Mouse (Mus musculus): ENCODE measurements at regions not wholly inside any gene's neighbourhood (a gene's known extent, or its start where the extent isn't known, plus 50 kb on each side); places are given as distances from the start of the nearest gene placed in this dataset.

DNA sequence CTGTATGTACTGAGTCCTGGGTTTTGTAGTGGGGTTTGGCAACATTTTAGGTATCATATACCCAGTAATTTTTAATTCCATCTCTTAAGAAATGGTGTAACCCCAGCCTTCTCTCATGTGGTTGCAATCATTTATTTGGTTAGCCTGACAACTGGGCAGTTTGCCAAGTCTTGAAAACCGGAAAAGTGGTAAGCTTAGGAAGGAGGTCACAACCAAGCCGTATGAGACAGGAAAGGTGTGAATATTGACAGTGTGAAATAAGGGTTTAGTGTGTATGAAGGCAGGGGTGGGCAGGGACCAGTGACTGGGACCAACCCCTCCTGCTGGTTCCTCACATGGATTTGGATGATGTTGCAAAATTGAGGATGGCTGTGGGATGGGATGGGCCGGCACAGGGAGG is 221.5 kb upstream of the Pkn2 start:
- 14% methylated on average over 3 of the region's 3 CpGs for WGBS
- no peak overlapping the region for H3K4me3 ChIP-seq (replicated peaks; ENCODE audit: extremely low read depth, low read depth, low read length)
- DNase-seq, result peak; percentile 23
- no peak for TF ChIP-seq CTCF (IDR thresholded peaks at IDR 0.05; ENCODE audit: insufficient read depth, low read length)
- TF ChIP-seq POLR2A (IDR thresholded peaks at IDR 0.05; ENCODE audit: borderline replicate concordance, extremely low read depth, low read depth, low read length), result no peak
- H3K4me1 ChIP-seq (ENCODE audit: control insufficient read depth, insufficient read depth, low read length), result no peaks in the 10 kb centered on the region; the same call in 1 of the 2 replicates

DNA sequence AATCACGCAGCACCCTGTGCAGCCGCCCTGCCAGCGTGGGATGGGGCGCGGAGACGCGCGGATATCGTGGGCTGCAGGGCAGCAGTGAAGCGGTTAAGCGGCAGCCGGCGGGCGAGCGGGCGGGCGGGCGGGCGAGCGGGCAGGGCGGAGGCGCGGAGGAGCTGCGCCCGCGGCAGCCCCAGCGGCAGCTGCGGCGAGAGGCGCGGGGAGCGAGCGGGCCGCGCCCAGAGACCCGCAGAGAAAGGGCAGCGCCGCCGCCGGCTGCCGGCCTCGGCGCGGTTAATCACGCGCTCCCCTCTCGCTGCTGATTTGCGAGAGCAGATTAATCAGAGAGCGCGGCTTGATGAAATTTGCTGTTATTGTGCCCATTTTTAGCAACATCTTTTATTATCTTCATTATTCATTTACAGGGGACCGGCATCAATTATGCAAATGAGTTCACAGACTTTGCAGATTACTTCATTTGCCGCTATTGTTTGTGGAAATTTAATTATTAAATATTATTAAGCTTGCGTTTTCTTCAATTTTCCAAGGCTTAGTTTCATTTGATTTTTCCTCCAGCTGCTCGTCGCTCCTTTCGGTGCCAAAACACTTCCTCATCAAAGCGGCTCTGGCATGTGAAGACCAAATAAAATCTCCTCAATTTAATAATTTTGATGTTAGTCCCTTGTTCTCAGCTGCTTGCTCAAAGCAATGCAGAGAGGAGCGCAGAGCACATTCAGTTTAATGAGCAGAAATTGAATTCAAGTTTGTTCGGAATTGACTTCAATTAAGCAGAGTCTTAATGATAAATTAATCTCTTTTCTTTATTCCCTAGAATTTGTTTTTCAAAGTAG is 219.2 kb upstream of the Pkn2 start:
- no peaks in the 10 kb centered on the region; the same call in 1 of the 2 replicates for H3K4me1 ChIP-seq (ENCODE audit: control insufficient read depth, insufficient read depth, low read length)
- peak overlapping the region; percentile 32 for H3K4me3 ChIP-seq (replicated peaks; ENCODE audit: extremely low read depth, low read depth, low read length)
- TF ChIP-seq POLR2A (IDR thresholded peaks at IDR 0.05; ENCODE audit: borderline replicate concordance, extremely low read depth, low read depth, low read length) (no peak), CTCF (IDR thresholded peaks at IDR 0.05; ENCODE audit: insufficient read depth, low read length) (no peak)
- 4% methylated on average over 59 of the region's 59 CpGs for WGBS
- peak; percentile 11 for DNase-seq

DNA sequence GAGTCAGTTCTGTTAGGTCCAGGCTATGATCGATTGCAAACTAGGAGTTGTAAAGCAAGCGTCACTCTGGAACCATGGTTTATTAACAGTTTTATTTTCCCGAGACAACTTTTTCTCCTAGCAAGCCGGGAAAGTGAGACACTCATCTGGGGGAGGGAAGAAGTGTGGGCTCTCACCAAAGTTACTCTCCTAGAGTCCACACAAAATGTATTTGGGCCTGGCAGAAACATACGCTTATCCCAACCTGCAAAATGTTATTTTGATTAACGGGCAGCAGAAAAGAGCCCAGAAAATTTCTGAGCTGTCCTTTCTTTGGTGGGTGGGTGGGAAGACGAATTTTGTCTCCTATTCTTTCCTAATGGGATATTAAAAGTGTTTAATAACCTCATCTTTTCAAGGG is 218.4 kb upstream of the Pkn2 start:
- no peak for DNase-seq
- WGBS, result 58% methylated on average over 7 of the region's 7 CpGs
- no peak overlapping the region for H3K4me3 ChIP-seq (replicated peaks; ENCODE audit: extremely low read depth, low read depth, low read length)
- no peaks in the 10 kb centered on the region; the same call in 1 of the 2 replicates for H3K4me1 ChIP-seq (ENCODE audit: control insufficient read depth, insufficient read depth, low read length)
- TF ChIP-seq CTCF (IDR thresholded peaks at IDR 0.05; ENCODE audit: insufficient read depth, low read length), result no peak
- TF ChIP-seq POLR2A (IDR thresholded peaks at IDR 0.05; ENCODE audit: borderline replicate concordance, extremely low read depth, low read depth, low read length), result no peak

DNA sequence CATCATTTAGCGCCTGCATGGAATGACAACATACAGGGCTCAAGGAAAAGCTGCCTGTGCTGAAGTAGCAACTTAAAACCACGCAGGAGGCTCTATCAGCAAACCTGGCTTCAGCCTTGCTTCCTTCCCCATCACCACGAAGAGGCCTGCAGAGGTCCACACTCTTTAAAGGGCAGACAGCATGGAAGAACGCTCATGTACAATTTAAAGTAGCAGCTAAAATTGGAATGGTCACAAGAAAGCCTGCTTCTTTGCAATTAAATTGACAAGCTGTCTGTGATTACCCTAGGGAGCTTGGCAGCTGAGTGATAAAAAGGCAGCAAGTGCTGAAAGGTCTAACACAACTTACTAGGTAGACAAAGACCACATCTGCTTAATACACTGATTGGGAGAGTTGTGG is 210.4 kb upstream of the Pkn2 start:
- TF ChIP-seq CTCF (IDR thresholded peaks at IDR 0.05; ENCODE audit: insufficient read depth, low read length), result no peak
- no peak for TF ChIP-seq POLR2A (IDR thresholded peaks at IDR 0.05; ENCODE audit: borderline replicate concordance, extremely low read depth, low read depth, low read length)

DNA sequence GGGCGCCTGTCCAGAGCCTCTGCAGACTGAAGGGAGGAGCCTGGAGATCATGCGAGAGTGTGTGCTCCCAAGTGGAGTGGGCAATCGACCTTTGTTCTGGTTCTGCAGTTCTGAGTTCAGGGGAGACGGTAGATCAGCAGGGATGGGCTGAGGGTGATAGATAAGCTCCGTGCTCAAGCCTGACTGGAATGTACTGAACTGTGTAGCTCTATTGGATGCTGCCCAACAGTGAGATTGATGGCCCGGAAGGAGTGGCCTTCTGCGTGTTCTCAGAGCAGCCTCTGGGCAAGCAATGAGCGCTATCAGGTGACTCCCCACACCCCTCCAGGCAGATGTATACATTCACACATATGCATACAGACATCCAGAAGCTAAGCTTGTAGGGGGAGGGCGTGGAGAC is 209.1 kb upstream of the Pkn2 start:
- TF ChIP-seq POLR2A (IDR thresholded peaks at IDR 0.05; ENCODE audit: borderline replicate concordance, extremely low read depth, low read depth, low read length), result no peak
- TF ChIP-seq CTCF (IDR thresholded peaks at IDR 0.05; ENCODE audit: insufficient read depth, low read length), result no peak
- H3K4me3 ChIP-seq (replicated peaks; ENCODE audit: extremely low read depth, low read depth, low read length), result no peak overlapping the region
- H3K4me1 ChIP-seq (ENCODE audit: control insufficient read depth, insufficient read depth, low read length), result no peaks in the 10 kb centered on the region
- WGBS, result 34% methylated on average over 9 of the region's 9 CpGs
- no peak for DNase-seq

More for the DNA sequence above, 210.4 kb upstream of the Pkn2 start:
- DNase-seq, result no peak
- 56% methylated on average over 4 of the region's 4 CpGs for WGBS
- no peak overlapping the region for H3K4me3 ChIP-seq (replicated peaks; ENCODE audit: extremely low read depth, low read depth, low read length)
- no peaks in the 10 kb centered on the region for H3K4me1 ChIP-seq (ENCODE audit: control insufficient read depth, insufficient read depth, low read length)

DNA sequence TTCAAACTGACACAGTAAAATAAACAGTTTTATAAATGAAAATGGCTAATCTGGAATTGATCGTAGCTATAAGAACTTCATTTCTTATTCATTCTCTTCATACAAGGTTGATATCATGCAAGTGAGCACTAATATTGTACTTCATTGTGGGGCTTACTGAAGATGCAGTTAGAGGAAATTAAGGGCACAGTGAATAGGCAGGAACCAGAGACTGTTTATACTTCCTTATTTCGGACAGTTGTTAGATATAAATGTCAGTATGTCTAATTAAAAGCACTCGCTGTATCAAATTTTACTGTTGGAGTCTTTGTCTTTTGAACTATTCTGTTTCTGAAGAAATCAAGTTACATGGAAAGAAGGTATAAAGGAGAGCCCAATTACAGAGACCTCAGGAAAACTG is 208.5 kb upstream of the Pkn2 start:
- DNase-seq, result no peak
- WGBS, result 60% methylated on average over 3 of the region's 3 CpGs
- TF ChIP-seq POLR2A (IDR thresholded peaks at IDR 0.05; ENCODE audit: borderline replicate concordance, extremely low read depth, low read depth, low read length) (no peak), CTCF (IDR thresholded peaks at IDR 0.05; ENCODE audit: insufficient read depth, low read length) (no peak)
- H3K4me3 ChIP-seq (replicated peaks; ENCODE audit: extremely low read depth, low read depth, low read length), result no peak overlapping the region
- no peaks in the 10 kb centered on the region for H3K4me1 ChIP-seq (ENCODE audit: control insufficient read depth, insufficient read depth, low read length)

DNA sequence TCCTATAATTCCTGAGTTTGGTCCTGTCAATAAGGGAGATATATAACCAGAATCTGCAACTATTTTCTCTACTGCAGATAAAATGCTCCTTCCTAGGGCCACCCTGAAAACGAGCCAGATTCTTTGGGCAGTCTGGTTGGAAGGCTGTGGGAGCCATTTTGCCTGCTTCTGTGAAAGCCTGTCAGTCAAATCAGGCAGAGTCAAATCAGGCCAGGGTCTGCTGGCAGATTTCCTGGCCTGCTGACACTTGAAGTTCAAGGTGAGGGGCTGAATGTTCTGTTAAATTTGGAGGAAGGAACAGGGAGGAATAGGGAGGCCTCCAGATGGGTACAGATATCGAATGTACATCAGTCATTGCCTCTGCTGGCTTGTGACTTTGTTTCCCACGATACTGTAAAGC is 206.0 kb upstream of the Pkn2 start:
- TF ChIP-seq POLR2A (IDR thresholded peaks at IDR 0.05; ENCODE audit: borderline replicate concordance, extremely low read depth, low read depth, low read length) (no peak), CTCF (IDR thresholded peaks at IDR 0.05; ENCODE audit: insufficient read depth, low read length) (no peak)
- H3K4me3 ChIP-seq (replicated peaks; ENCODE audit: extremely low read depth, low read depth, low read length), result no peak overlapping the region
- 63% methylated on average over 3 of the region's 3 CpGs for WGBS
- H3K4me1 ChIP-seq (ENCODE audit: control insufficient read depth, insufficient read depth, low read length), result no peaks in the 10 kb centered on the region
- no peak for DNase-seq

DNA sequence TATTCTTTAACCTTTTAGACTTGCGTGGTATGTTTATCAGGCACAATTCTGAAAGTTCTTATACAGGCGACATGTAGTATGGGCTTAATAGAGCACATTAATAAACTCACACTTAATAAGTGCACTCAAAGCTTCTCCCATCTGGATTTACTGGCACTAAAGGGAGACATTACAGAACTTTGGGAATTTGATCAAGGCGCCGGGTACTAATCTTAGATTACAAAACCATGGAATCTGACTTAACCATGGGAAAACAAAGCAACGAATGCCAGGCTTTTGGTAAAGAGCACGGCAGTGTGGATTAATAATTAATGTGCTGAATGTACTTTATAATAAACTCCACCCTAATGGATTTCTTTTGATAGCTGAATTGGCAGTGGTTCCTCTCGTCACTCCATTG is 196.5 kb upstream of the Pkn2 start:
- H3K4me3 ChIP-seq (replicated peaks; ENCODE audit: extremely low read depth, low read depth, low read length), result no peak overlapping the region
- no peak for TF ChIP-seq POLR2A (IDR thresholded peaks at IDR 0.05; ENCODE audit: borderline replicate concordance, extremely low read depth, low read depth, low read length)
- TF ChIP-seq CTCF (IDR thresholded peaks at IDR 0.05; ENCODE audit: insufficient read depth, low read length), result no peak
- H3K4me1 ChIP-seq (ENCODE audit: control insufficient read depth, insufficient read depth, low read length), result no peaks in the 10 kb centered on the region
- WGBS, result 58% methylated on average over 7 of the region's 7 CpGs
- DNase-seq, result no peak

DNA sequence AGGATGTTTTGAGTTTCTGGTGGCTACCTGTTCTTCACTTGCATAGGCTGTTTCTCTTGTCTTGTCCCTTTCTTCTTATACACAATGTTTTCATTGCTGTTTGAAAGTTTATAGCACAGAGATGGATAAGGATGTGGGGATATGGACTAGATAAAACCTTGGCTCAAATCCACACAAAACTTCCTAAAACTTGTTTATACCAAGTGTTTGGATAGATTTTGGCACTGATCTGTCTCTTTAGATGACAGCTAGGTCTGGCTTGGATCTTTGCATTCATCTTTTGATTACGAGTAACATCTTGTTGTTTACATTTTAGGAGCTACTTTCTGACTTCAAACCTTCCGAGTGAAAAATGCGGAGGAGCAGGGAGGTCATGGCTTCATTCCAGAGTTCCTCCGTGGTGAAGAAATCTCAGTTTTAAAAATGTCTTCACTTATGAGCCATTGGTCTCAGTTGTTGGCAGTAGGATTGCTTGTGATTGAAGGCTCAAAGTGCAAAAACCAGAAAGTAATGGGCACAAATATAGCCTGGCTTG is 190.1 kb upstream of the Pkn2 start:
- WGBS, result 36% methylated on average over 4 of the region's 4 CpGs
- Histone ChIP-seq H3K4me3 (replicated peaks; ENCODE audit: extremely low read depth, low read depth, low read length) (no peak overlapping the region), H3K4me1 (ENCODE audit: control insufficient read depth, insufficient read depth, low read length) (no peaks in the 10 kb centered on the region)
- no peak for DNase-seq
- TF ChIP-seq CTCF (IDR thresholded peaks at IDR 0.05; ENCODE audit: insufficient read depth, low read length) (no peak), POLR2A (IDR thresholded peaks at IDR 0.05; ENCODE audit: borderline replicate concordance, extremely low read depth, low read depth, low read length) (no peak)

DNA sequence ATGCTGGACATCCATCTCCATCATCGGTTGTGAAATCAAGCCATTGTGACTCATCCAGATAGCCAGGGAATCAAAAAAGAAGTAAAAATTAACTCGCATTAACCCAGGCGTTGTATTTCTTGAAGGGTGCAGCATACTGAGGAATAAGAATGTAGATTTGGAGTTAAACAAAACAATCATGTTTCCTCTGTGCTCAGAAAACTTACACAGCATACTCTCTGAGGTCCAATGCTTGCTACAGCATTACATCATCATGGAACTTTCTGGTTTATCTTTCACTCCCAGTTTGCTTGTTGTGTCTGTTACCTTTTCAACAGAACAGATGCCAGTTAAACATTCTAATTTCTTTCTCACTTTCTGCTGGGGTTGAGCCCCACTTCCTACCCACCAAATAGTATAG is 173.1 kb upstream of the Pkn2 start:
- Histone ChIP-seq H3K4me3 (replicated peaks; ENCODE audit: extremely low read depth, low read depth, low read length) (no peak overlapping the region), H3K4me1 (ENCODE audit: control insufficient read depth, insufficient read depth, low read length) (no peaks in the 10 kb centered on the region)
- DNase-seq, result no peak
- WGBS, result 72% methylated on average over 3 of the region's 3 CpGs
- TF ChIP-seq CTCF (IDR thresholded peaks at IDR 0.05; ENCODE audit: insufficient read depth, low read length), result no peak
